Mouse (Mus musculus) liver (tissue): Measurements from ENCODE around the gene Zfp217.

ENCODE experiments used
- DNase-seq: peaks from one replicate; pipeline ENCODE4 v3.0.0-alpha.2; 2020; ENCODE audit warnings: mixed read lengths

The Zfp217 gene

DNA sequence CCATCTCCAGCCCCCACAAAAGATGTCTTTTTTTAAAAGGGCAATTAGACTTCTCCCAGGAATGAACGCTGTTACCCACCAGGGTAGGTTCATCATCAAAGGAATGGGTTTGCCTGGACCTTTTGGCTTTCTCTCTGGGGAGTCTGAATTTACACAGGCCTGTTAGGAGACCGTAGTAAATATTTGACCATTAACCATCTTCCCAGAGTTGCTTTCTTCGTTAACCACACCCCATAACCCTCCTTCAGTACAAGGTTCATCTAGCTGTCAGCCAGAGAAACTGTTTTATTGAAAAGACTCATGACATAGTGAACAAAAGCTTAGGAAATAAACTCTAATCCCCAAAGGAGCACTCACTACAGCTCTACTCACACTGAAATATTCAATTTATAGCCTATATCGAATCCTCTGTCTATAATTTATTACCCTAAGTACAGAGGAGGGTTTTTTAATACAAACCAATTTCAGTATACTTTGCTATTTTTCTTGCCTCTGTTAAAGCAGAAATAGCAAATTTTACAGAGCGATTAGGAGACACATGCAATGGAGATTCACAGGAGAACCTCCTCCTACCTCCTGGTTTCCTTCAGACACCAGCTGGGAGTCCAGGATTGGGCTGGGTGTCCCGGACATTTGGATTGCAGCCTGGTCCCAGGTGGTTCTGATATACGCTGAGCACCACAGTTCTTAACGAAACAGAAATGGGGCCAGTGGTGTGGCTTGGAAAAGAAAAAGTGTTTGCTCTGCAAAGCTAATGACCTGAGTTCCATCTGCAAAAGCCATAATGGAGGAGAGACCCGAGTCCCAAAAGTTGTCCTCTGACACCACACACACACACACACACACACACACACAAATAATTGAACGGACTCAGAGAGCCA lies 56.1 kb downstream of the Zfp217 start:
- DNase-seq = no peak

- no peak for DNase-seq
Measured at GRCm38 (mm10) chr2:170078442-170079017, 69.4 kb downstream of the Zfp217 start.

DNA sequence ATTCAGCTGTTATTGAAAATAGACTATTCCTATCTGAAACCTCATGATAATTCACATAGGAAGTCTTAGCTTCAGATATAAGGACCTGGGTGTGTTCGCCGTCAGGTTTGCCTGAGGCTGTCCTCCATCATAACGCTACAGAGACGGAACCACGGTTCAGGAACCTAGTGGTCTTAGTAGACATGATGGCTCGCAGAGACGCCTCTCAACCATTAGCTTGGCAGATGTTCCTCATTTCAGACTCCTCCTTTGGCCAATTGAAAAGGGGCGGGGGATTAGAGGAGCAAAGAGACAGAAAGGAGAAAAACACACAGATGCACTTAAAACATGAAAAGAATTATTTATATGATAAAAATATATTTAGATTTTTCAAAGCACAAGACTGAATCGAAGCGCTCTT lies 69.9 kb downstream of the Zfp217 start:
- no peak for DNase-seq

- no peak for DNase-seq
Measured at GRCm38 (mm10) chr2:170076941-170077490, 70.9 kb downstream of the Zfp217 start.

DNA sequence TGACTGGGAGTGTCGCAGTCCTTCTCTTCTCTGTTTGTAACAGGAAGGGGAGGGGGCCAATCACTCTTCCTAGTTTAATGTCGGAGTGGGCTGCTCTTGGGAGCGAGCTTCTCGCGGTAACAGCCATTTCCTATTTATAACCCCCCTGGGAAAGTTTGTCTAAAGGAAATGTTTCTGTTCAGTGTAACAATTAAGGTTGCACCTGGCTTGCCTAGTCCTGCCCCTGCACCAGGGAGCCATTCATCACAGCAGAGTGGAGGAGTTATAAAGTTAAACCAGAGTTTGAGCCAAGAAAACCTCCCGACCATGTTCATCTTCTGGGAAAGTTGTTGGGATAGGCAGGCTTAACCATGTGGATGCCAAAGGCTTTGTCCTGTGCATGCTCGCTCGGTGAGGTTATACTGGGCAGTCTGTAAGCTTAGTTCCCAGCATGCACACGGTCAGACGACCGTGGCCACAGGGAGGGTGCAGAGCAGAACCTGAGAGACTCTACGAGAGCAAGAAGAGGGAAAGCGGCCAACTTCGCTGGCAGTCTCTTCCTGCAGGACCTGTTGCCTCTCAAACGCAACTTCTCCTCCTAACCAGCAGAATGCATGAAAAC lies 77.2 kb downstream of the Zfp217 start:
- no peak for DNase-seq

DNA sequence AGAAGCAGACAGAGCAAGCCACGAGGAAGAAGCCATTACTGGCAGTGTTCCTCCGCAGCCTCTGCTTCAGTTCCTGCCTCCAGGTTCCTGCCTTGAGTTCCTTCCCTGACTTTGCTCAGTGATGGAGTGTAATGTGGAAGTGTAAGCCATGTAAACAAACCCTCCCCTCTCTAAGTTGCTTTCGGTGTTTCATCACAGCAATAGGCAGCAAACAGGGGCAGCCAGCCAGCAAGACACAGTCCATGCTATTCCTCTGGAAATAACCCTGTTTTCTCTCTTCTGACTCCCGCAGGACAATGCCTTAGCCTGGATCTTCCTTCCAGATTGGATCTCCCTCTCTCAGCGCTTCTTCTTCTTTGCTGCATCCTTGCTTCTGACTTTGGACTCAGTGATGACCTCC lies 77.9 kb downstream of the Zfp217 start:
- no peak for DNase-seq

DNA sequence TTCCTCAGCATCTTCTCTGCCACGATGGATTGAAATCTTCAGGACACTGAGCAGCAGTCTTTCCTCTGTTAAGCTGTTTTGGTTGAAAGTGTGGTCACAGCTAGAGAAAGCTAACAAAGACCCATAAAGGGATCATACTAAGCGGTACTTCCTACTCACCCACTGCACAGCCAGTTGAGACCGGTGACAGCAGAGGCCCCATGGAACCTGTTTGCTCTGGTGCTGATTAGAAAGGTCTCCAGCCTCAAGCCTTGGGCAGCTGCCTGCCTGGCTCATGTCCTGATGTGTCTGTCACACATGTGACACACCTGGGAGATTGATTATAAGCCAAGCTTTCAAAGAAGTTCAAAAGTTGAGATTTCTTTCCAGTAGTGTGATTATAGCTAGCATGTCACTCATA lies 85.5 kb downstream of the Zfp217 start:
- DNase-seq = no peak

- peak; percentile 64 for DNase-seq
Measured at GRCm38 (mm10) chr2:170060066-170060465, 87.8 kb downstream of the Zfp217 start.

DNA sequence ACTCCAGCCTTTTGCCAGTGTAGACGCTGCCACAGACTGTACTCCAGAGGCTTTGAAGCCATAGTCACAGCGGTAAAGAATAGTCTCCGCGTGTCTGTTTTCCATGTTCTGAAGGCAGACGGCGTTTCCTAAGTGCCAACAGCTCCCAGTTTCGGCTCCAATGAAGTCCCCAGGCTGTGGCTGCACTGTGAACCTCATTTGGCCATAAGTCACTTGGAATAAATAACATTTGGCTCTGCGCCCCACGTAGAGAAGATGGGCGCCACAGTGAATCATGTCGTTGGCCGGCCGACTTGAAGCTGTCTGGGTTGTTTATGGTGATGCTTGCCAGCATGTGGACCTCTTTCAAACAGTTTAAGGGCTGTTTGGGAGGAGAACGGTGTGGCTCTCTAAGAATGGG lies 89.1 kb downstream of the Zfp217 start:
- DNase-seq = no peak
